Mouse (Mus musculus): ENCODE measurements around the gene Crisp4.

DNA sequence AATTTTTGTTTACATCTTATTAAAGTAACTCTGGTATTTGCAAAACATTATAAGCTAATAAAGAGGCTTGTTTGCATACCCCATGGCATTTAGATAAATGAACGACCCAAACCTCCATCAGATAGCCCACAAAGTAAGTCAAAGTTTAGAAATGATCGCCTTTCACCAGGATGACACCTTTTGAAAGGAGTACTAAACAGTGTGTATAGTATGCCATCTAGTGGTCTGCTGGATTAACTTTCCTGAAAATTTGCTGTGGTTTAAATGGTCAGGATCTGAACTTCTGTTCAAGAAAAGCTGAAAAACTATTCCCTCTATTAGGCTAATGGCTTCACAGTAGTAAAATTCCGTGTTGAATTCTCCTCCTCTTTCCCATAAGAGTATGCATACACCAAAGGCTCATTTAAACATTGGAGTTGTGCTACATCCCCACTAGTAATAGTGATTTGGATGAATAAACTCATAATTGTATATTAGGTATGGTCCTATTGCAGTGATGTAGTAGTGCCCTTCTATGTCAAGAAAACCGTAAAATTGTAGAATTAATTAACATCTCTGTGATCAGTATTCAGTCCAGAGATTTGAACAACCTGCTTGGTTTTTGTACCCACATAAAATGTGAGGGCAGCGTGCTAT lies 38.9 kb downstream of the Crisp4 start:
- TF ChIP-seq POLR2A (IDR thresholded peaks at IDR 0.05; ENCODE audit: borderline replicate concordance, extremely low read depth, low read depth, low read length) (no peak), CTCF (IDR thresholded peaks at IDR 0.05; ENCODE audit: insufficient read depth, low read length) (no peak)

All from lung, adult 2 months (tissue).